In the genomic region with DNA sequence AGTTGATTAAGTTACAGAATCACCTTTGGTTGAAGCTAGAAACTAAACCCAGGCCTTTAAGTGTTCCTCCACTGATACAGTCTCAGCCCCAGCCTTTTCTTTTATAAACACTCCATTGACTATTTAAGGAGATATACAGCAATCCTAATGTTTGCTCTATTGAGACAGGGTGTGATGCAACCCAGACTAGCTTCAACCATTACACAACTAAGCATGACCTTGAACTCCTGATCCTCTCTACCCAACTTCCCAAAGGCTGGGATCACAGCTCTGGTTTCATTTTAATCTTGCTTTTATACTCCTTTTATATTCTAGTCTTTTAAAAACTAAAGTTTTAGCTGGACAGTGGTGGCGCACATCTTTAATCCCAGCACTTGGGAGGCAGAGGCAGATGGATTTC, we compare ENCODE assay signal across 25 mouse cellular contexts. TPM values are rescaled to one million over a fixed set of nuclear protein-coding genes. Genes with fewer than 3 reads are reported as not detected.
DNase-seq lines count a peak whose midpoint lies in the region; ATAC-seq and TF ChIP-seq lines count a peak whose summit lies in the region.
"Had no signal": no experiment of that assay in that cellular context is flagged by ENCODE, and none has a peak within 500 bp of the region (broad histone marks: within the 10 kb centered on the region; RNA-seq: fewer than 3 reads in every experiment).

No protein-coding gene starts in this region.

- TF ChIP-seq CTCF in liver, embryonic 14.5 days (IDR thresholded peaks at IDR 0.05; ENCODE audit: low read depth), result no peak

- no peaks in the 10 kb centered on the region for H3K9me3 ChIP-seq in liver, embryonic 14.5 days (ENCODE audit: control insufficient read depth, low read length)
- H3K9me3 ChIP-seq in forebrain, embryonic 10.5 days, result no peaks in the 10 kb centered on the region
- H3K9me3 ChIP-seq: embryonic facial prominence, embryonic 12.5 days; forebrain, embryonic 12.5 days; G1E; heart, embryonic 15.5 days; neural tube, embryonic 15.5 days; stomach, embryonic 15.5 days had no signal

- TF ChIP-seq EP300 in liver, embryonic 14.5 days (IDR thresholded peaks at IDR 0.05; ENCODE audit: low read depth), result no peak

- peaks cover 21% of the 10 kb centered on the region for H3K36me3 ChIP-seq in liver, embryonic 14.5 days (replicated peaks; ENCODE audit: control insufficient read depth, insufficient read depth, low read depth)
- H3K36me3 ChIP-seq in forebrain, embryonic 10.5 days (replicated peaks), result peaks cover 60% of the 10 kb centered on the region
- H3K36me3 ChIP-seq: stomach, embryonic 15.5 days had no signal

- ATAC-seq in liver, embryonic 14.5 days (ENCODE audit: insufficient read depth), result no peak
- ATAC-seq: inflammation-experienced regulatory T-cells, adult 6 months had no signal

- DNase-seq in adrenal gland, postnatal 14 days, result peak; percentile 57
- DNase-seq in adrenal gland, postnatal 25 days, result no peak
- DNase-seq in lung, postnatal 36 days, result peak; percentile 10
- no peak for DNase-seq in lung, postnatal 14 days
- DNase-seq in liver, embryonic 14.5 days (ENCODE audit: low read depth in 3 of 3, low spot score in 3 of 3), result peak in 2 of 3 experiments; percentile 5 to 7
- DNase-seq in forebrain, embryonic 10.5 days (ENCODE audit: extremely low spot score, low spot score), result no peak
- DNase-seq in frontal cortex, adult 2 months (ENCODE audit: extremely low spot score in 1 of 2, low spot score in 1 of 2), result no peak
- DNase-seq: B cell, adult 2 months; cerebellum, adult 9-11 months; gastrocnemius, adult 2 months; heart, postnatal 36 days; kidney, adult 9 months; kidney, postnatal 14 days; lung, adult 18-20 months; thymus, postnatal 25 days had no signal

- WGBS in liver, embryonic 14.5 days (ENCODE audit: insufficient replicate concordance), result 96% methylated on average over 1 of the region's 1 CpGs
- 91% methylated on average over 1 of the region's 1 CpGs for WGBS in forebrain, embryonic 10.5 days

- H3K4me2 ChIP-seq in liver, embryonic 14.5 days (ENCODE audit: low read depth), result no peak overlapping the region
- H3K4me2 ChIP-seq: embryonic facial prominence, embryonic 12.5 days; forebrain, embryonic 12.5 days; heart, embryonic 15.5 days; hindbrain, embryonic 14.5 days; midbrain, embryonic 11.5 days; neural tube, embryonic 15.5 days; stomach, embryonic 15.5 days had no signal

- H3K9ac ChIP-seq in liver, embryonic 14.5 days (replicated peaks), result no peak overlapping the region
- H3K9ac ChIP-seq: embryonic facial prominence, embryonic 12.5 days; forebrain, embryonic 12.5 days; heart, embryonic 15.5 days; hindbrain, embryonic 14.5 days; neural tube, embryonic 15.5 days; stomach, embryonic 15.5 days had no signal

- no peak overlapping the region for H3K4me3 ChIP-seq in liver, embryonic 14.5 days (ENCODE audit: insufficient read depth in 1 of 2, low read depth in 2 of 2, low read length in 2 of 2)
- H3K4me3 ChIP-seq in forebrain, embryonic 10.5 days, result no peak overlapping the region
- H3K4me3 ChIP-seq: embryonic facial prominence, embryonic 12.5 days; forebrain, embryonic 12.5 days; gastrocnemius, adult 2 months; heart, embryonic 15.5 days; neural tube, embryonic 15.5 days; stomach, embryonic 15.5 days had no signal

- H3K27me3 ChIP-seq in liver, embryonic 14.5 days (ENCODE audit: control insufficient read depth, insufficient read depth, low read length), result no peaks in the 10 kb centered on the region
- no peaks in the 10 kb centered on the region for H3K27me3 ChIP-seq in forebrain, embryonic 10.5 days (ENCODE audit: poor library complexity, severe bottlenecking)
- H3K27me3 ChIP-seq: CH12.LX; embryonic facial prominence, embryonic 12.5 days; forebrain, embryonic 12.5 days; heart, embryonic 15.5 days; neural tube, embryonic 15.5 days; stomach, embryonic 15.5 days had no signal

- peaks cover 9% of the 10 kb centered on the region in 2 experiments for H3K4me1 ChIP-seq in liver, embryonic 14.5 days (replicated peaks; ENCODE audit: control insufficient read depth in 2 of 2, insufficient read depth in 2 of 2, low read length in 1 of 2)
- no peaks in the 10 kb centered on the region for H3K4me1 ChIP-seq in forebrain, embryonic 10.5 days
- H3K4me1 ChIP-seq: embryonic facial prominence, embryonic 12.5 days; forebrain, embryonic 12.5 days; heart, embryonic 15.5 days; neural tube, embryonic 15.5 days; stomach, embryonic 15.5 days had no signal

- H3K27ac ChIP-seq in liver, embryonic 14.5 days, result no peak overlapping the region
- no peak overlapping the region for H3K27ac ChIP-seq in forebrain, embryonic 10.5 days
- H3K27ac ChIP-seq: embryonic facial prominence, embryonic 12.5 days; forebrain, embryonic 12.5 days; gastrocnemius, adult 2 months; heart, embryonic 15.5 days; hindbrain, embryonic 14.5 days; neural tube, embryonic 15.5 days; stomach, embryonic 15.5 days had no signal

RNA-seq across cellular contexts. Expression of a gene that starts 53.6 kb away (rescaled TPM):
- total RNA-seq in adrenal gland, postnatal 14 days (2021), result 30.6 and 34.7 TPM in 2 replicates
- 76.8 and 80.9 TPM in 2 replicates for total RNA-seq in adrenal gland, postnatal 25 days (2021)
- polyA plus RNA-seq in liver, embryonic 14.5 days (2012; rRNA removed), result 6.9 and 7.0 TPM in 2 replicates
- 11.9 TPM in 2 replicates for polyA plus RNA-seq in liver, embryonic 14.5 days (2014; fragmentation: Nextera tagmentation; extraction: Ambion mirVana)
- 35.9 and 41.4 TPM in 2 replicates for polyA plus RNA-seq in forebrain, embryonic 10.5 days (2016; fragmentation: Nextera tagmentation; extraction: Ambion mirVana)
- 33.2 and 37.4 TPM in 2 replicates for polyA plus RNA-seq in frontal cortex, adult 2 months (2012; rRNA removed)

Comparison
In these comparisons a context has a peak if more than half of its experiments do, and no peak if none do; other contexts are left out.
1. DNase-seq: peak in adrenal gland, postnatal 14 days (single experiment), lung, postnatal 36 days (single experiment) and liver, embryonic 14.5 days (2 of 3); none in adrenal gland, postnatal 25 days (single experiment), lung, postnatal 14 days (single experiment), forebrain, embryonic 10.5 days (single experiment) and frontal cortex, adult 2 months (0 of 2).